Mouse (Mus musculus) ES-Bruce4 (cell line): ENCODE results near the gene Tmem174. TPM values are rescaled to one million over a fixed set of nuclear protein-coding genes. Genes with fewer than 3 reads are reported as not detected.

ENCODE experiments used
- H3K27ac ChIP-seq: 2 replicates; pipeline ENCODE4 v1.5.1; 2012; ENCODE audit warnings: low read length, inconsistent platforms; ENCODE audit not compliant: insufficient read depth
- H3K27me3 ChIP-seq: 2 replicates; pipeline ENCODE4 v1.6.1; 2012; ENCODE audit warnings: mild to moderate bottlenecking, low read length, inconsistent platforms; ENCODE audit not compliant: control insufficient read depth, poor library complexity, insufficient read depth, severe bottlenecking
- H3K36me3 ChIP-seq: 2 replicates; pipeline ENCODE4 v1.6.1; 2012; ENCODE audit warnings: inconsistent platforms, mild to moderate bottlenecking, low read length, moderate library complexity; ENCODE audit not compliant: control insufficient read depth, poor library complexity, insufficient read depth, severe bottlenecking
- H3K4me1 ChIP-seq: one replicate; pipeline ENCODE4 v1.8.1; 2011; ENCODE audit warnings: low read length; ENCODE audit not compliant: control insufficient read depth, insufficient read depth
- H3K4me3 ChIP-seq: 2 replicates; pipeline ENCODE4 v1.5.1; 2011; ENCODE audit warnings: low read depth, mild to moderate bottlenecking, low read length
- H3K9ac ChIP-seq: 2 replicates; pipeline ENCODE4 v1.6.1; 2012; ENCODE audit warnings: low read depth, mild to moderate bottlenecking, inconsistent platforms; ENCODE audit not compliant: poor library complexity, severe bottlenecking
- H3K9me3 ChIP-seq: replicated peaks from 2 replicates; pipeline ENCODE4 v1.6.1; 2012; ENCODE audit warnings: mild to moderate bottlenecking, low read length, inconsistent platforms; ENCODE audit not compliant: control insufficient read depth, poor library complexity, insufficient read depth, severe bottlenecking
- CTCF ChIP-seq: IDR thresholded peaks from one replicate; pipeline ENCODE4 v1.8.1; 2011; ENCODE audit warnings: low read depth, low read length
- EP300 ChIP-seq: IDR thresholded peaks from 2 replicates; pipeline ENCODE4 v1.6.1; 2011; ENCODE audit warnings: low read depth, low read length; ENCODE audit not compliant: insufficient read depth
- POLR2A ChIP-seq: IDR thresholded peaks from one replicate; pipeline ENCODE4 v1.8.1; 2011; ENCODE audit warnings: low read length; ENCODE audit not compliant: insufficient read depth
- polyA plus RNA-seq: library from polyadenylated mRNA; stranded (reverse); fragments of >200 nt; gene quantifications from 2 replicates; pipeline ENCODE4 v1.2.4, GENCODE M21; 2011; ENCODE audit warnings: low read depth; ENCODE audit not compliant: missing spikeins, insufficient read depth, insufficient read length

Tmem174 gene
- polyA plus RNA-seq, 1 experiment = not detected

DNA sequence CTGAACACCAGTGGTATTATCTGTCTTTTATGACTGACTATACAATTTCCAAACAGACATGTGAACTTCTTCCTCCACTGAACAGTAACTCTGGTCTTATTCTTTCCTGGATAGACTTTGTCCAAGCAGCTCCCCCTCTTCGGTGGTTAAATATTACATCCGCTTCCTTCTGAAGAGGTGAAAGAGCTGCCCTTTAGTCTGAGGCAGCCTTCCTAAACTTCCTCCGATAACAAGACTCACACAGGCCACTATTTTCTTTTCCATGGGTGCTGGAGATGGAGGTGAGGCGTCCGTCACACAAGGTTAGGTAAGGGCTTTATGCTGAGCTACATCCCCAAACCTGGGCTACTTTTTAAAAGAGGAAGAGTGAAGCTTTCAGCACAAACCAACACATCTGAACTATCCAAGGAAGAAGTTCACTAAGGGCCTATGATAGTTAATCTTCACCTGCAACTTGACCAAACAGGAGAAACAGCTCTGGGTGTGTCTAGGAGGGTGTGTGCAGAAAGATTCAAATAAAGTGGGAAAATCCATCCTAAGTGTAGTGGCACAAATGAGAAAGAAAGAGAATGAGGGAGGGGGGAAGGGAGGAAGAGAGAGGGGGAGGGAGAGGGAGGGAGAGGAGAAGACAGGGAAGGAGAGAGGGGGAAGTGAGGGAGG is 1.4 kb upstream of the Tmem174 start:
- no peak overlapping the region for H3K9ac ChIP-seq

DNA sequence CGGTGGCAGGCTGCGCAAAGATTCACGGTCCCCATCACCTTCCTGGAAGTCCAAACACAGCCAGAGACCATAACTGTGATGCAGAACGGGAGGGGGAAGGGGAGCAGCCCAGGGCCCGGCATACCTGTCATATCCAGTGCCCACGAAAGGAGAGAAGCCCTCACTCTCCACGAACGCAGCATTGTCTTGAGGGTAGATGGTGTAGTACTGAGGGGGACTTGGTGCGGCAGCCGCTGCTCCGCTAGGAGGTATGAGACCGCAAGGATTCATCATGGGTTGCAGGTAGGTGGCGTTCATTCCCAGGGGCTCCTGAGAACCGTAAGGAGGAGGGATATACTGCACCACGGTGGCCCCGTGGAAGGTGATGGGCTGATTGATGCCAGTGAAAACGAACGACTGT is 639 bp downstream of the Tmem174 start:
- Histone ChIP-seq H3K9me3 (no peaks in the 10 kb centered on the region; the same call in 1 of the 2 replicates), H3K4me3 (no peak overlapping the region), H3K27ac (no peak overlapping the region), H3K36me3 (no peaks in the 10 kb centered on the region), H3K27me3 (no peaks in the 10 kb centered on the region), H3K4me1 (no peaks in the 10 kb centered on the region), H3K9ac (no peak overlapping the region)
- no peak for TF ChIP-seq POLR2A
- TF ChIP-seq EP300 = no peak

More for the DNA sequence above, 1.4 kb upstream of the Tmem174 start:
- Histone ChIP-seq H3K4me1 (no peaks in the 10 kb centered on the region), H3K4me3 (no peak overlapping the region), H3K9me3 (no peaks in the 10 kb centered on the region; the same call in 1 of the 2 replicates), H3K27me3 (no peaks in the 10 kb centered on the region), H3K36me3 (no peaks in the 10 kb centered on the region), H3K27ac (no peak overlapping the region)
- no peak for TF ChIP-seq CTCF
- TF ChIP-seq EP300 = no peak
- no peak for TF ChIP-seq POLR2A

DNA sequence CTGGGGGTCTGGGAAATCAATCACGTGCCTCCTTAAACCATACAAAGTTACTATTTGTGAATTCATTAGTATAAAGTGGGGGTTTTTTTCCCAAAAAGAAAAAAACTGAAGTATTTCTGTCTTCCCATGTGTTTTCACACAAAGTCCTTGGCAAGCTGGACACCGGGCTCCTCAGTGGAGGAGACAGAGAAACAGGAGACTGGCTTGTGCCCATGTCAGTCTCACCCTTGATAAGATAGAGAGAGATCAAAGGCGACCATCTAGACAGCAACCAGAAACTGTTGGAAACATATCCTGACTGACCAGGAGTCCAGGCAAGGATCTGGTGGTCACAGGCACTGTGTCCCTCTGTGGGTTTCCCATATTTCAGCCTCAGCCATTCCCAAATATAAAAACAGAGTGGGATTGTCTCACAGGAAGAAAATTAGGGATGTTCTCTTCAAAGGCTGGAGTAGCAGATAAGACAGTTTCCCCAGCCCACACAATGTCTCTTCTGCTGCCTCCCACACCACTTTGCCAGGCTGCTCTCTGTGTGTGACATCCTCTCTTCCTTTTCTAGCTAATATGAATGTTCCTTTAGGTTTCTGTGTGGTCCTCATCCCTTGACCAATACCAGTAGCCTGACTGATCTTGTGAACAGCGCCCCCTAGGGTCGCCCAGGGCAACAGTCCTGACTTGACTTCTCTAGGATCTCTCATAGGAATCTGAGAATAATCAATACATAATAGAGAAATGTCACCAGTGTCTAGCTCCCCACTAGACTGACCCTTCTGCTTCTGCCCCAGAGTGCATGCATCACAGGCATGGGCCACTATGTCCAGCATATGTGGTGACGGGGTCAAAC is 3.3 kb downstream of the Tmem174 start:
- Histone ChIP-seq H3K27me3 (no peaks in the 10 kb centered on the region), H3K27ac (no peak overlapping the region), H3K9me3 (no peaks in the 10 kb centered on the region), H3K36me3 (no peaks in the 10 kb centered on the region), H3K4me3 (no peak overlapping the region), H3K9ac (no peak overlapping the region), H3K4me1 (no peaks in the 10 kb centered on the region)
- TF ChIP-seq POLR2A = no peak
- TF ChIP-seq CTCF = peak; percentile 62

DNA sequence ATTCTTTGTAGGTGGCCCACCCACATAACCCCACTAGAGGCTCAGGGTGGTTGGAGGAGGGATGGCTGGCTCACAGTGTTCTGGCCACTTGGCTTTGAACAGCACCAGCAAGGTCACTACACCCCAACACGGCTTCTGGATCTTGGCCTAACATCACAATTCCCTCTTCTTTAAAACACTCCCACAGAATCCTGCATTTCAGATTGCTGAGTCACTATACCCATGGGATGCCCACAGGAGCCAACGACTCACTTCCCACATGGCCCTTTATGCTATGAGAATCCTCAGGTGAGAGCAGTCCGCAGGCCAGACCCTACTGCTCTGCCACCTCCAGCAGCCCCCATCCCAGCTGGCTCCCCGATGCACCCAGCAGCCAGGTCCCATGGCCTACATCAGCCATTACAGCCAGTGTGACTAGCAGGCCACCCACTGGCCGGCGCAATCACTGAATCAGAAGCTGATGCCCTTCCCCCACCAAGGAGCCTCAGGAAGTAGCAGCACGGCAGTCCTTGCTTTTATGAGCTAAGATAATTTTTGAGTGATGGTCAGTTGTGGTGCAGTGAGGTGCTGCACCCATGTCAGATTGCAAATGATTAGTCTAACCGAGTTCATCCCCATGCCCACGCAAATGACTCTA is 4.8 kb downstream of the Tmem174 start:
- Histone ChIP-seq H3K36me3 (no peaks in the 10 kb centered on the region), H3K27ac (no peak overlapping the region), H3K9ac (no peak overlapping the region), H3K27me3 (no peaks in the 10 kb centered on the region), H3K4me1 (no peaks in the 10 kb centered on the region), H3K4me3 (no peak overlapping the region), H3K9me3 (no peaks in the 10 kb centered on the region)
- TF ChIP-seq EP300 = no peak
- TF ChIP-seq CTCF = no peak
- TF ChIP-seq POLR2A = no peak

DNA sequence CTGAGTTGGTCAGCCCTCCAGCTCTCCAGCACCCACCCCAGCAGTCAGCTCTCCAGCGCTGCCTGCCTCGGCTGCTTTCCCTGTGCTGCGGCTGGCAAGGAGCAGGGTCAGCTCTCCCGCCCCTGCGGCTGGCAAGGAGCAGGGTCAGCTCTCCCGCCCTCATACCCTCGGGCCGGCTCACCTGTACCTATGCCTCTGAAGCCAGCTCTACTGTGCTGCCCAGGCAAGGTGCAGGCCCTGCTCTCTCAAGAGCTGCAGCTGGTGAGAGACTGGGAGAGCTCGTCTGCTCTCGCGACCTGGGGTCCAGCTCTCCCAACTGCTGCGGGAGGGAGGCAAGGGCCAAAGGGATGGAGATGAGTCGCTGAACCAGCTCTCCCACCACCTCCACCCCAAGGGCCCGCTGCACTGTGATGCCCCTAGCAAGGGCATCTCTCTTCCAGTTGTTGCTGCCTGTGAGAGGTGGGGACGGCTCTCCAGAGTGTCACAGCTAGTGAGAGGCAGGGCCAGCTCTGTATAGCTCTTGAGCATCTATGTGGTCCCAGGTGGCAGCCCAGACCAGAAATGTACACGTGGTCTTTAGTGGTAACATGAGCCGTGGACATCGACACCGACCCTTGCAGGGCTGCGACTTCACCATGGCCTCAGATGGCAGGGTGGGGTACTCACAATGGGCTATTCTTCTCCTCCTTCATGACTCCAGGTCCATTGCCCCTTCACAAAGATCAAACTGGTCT is 5.9 kb downstream of the Tmem174 start:
- TF ChIP-seq CTCF (no peak), EP300 (no peak), POLR2A (no peak)
- Histone ChIP-seq H3K4me1 (no peaks in the 10 kb centered on the region), H3K36me3 (no peaks in the 10 kb centered on the region), H3K4me3 (peak overlapping the region; percentile 28), H3K9me3 (no peaks in the 10 kb centered on the region), H3K27ac (no peak overlapping the region), H3K9ac (0 out of 2 replicates have a peak overlapping the region, but pooled peaks have one; percentile 21), H3K27me3 (no peaks in the 10 kb centered on the region)
